Mouse (Mus musculus) small intestine, adult 2 months (tissue): ENCODE results near the gene Kcng1.

Experiments used
- CTCF ChIP-seq: fragments of 200-500 bp; IDR thresholded peaks from 2 replicates; pipeline ENCODE4 v1.5.1; 2012; ENCODE audit warnings: low read depth, mild to moderate bottlenecking, control low read depth, inconsistent platforms, low read length, moderate library complexity, mixed read lengths; ENCODE audit not compliant: insufficient replicate concordance, insufficient read length; ENCODE audit errors: extremely low read depth
- POLR2A ChIP-seq: fragments of 200-500 bp; IDR thresholded peaks from 2 replicates; pipeline ENCODE4 v1.6.1; 2012; ENCODE audit warnings: low read depth, mild to moderate bottlenecking, control low read depth, inconsistent platforms, low read length, moderate library complexity

- TF ChIP-seq CTCF (no peak), POLR2A (no peak)
These were observed 18.1 kb upstream of the Kcng1 start for GRCm38 (mm10) chr2:168299650-168300049.
